Mouse (Mus musculus): Measurements from ENCODE around the gene Aifm3.

Gene Aifm3

GRCm38 (mm10) chr16:17489469-17490111, at the start of gene Aifm3:
Gene Aifm3 (plus strand): TSS chr16:17489611.
- DNase-seq, result peak; percentile 14 to 18

DNA sequence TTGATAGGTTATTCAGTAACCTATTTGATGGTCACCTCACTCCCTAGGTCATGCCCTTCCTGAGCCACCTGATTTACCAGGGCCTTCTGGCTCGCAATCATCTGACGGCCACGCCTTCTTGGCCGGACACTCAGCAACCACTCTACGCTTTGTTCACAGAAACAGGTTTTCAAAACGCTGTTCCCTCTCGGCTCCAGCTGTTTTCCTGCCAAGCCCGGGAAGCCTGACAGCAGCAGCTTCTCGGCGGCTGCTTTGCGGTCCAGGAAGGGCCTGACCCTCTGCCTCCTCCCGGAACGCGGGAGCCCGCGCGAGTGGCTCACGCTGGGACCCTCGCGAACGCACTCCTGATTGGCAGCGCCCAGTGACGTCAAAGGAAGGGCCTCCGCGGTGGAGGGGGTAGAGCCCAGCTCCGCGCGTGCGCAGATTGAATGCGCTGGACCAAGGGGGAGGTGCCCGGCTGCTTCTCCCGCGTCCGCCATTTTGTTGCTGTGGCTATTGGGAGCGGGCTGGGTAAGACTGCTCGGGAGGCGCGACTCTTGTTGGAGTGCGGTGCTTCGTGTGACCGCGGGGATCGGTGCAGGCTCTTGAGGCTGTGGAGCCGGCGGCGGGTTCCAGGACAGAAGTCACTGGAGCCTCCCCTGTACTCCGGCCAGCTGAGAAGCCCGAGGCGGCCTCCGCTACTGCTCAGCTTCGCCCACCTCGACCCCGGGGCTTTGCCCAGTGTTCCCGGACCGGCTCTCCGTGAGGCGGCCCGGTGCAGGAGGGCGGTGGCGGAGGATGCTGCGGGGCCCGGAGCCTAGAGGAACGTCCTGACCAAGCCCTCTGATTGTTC, 37.7 kb upstream of the Aifm3 start, which contains the start of gene Crkl:
Gene Crkl, plus strand, starts transcription at position 447 of the 832 bp plus-strand sequence.
- peak; percentile 96 for DNase-seq

DNA sequence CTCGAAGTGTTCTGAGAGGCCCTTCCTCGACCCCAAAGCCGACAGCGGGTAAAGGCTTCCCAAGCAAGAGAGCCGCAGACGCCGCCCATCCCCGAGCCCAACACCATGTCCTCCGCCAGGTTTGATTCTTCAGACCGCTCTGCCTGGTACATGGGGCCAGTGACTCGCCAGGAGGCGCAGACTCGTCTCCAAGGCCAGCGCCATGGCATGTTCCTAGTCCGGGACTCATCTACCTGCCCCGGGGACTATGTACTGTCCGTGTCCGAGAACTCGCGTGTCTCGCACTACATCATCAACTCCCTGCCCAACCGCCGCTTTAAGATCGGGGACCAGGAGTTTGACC, 37.1 kb upstream of the Aifm3 start:
- peak in 1 of 2 experiments; percentile 58 for DNase-seq

- DNase-seq, result no peak
Measured at GRCm38 (mm10) chr16:17456901-17457300, 32.5 kb upstream of the Aifm3 start.

- peak; percentile 70 to 78 for DNase-seq
Measured at GRCm38 (mm10) chr16:17460254-17460653, 29.2 kb upstream of the Aifm3 start.

- no peak for DNase-seq
Measured at GRCm38 (mm10) chr16:17461596-17461995, 27.8 kb upstream of the Aifm3 start.

GRCm38 (mm10) chr16:17463184-17463583, 26.2 kb upstream of the Aifm3 start:
- DNase-seq, result peak; percentile 4 to 25

- DNase-seq, result no peak
Measured at GRCm38 (mm10) chr16:17466875-17467663, 22.3 kb upstream of the Aifm3 start.

DNA sequence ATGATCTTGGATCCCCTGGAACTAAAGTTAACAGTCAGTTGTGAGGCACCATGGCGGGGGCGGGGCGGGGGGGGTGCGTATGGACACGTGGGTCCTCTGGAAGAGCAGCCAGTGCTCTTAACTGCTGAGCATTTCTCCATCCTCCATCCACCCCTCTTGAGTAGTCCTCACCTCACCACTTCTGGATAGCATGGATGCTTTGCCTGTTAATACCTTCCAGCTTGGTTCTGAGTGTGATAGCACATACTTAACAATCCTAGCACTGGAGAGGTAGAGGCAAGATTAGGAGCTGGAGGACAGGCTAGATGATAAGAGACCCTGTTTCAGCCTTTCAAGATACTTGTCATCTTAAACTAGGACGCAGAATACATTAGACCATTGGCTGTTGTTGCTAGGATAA, 16.9 kb upstream of the Aifm3 start:
- no peak for DNase-seq

DNA sequence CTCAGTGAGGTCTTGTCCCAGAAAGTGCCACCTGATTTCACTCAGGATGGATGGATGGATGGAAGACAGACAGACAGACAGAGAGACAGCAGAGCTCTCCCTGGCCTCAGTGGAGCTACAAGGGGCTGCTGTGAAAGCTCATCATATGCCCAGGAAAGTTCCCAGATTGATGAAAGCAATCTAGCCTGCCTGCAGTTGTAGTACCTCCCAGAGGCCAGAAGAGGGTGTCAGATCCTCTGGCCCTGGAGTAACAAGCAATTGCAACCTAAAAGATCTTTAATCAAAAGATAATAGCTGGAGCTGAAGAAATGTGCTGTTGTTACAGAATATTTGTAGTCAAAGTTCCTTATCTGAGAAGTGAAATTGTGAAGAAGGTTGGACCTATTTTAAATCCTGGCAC, 15.3 kb upstream of the Aifm3 start:
- peak; percentile 42 to 49 for DNase-seq

GRCm38 (mm10) chr16:17474761-17475160, 14.7 kb upstream of the Aifm3 start:
- no peak for DNase-seq

- no peak for DNase-seq
Measured at GRCm38 (mm10) chr16:17475326-17475725, 14.1 kb upstream of the Aifm3 start.

- no peak for DNase-seq
Measured at GRCm38 (mm10) chr16:17478331-17478943, 11.0 kb upstream of the Aifm3 start.

- no peak for DNase-seq
Measured at GRCm38 (mm10) chr16:17481465-17481864, 7.9 kb upstream of the Aifm3 start.

GRCm38 (mm10) chr16:17486505-17486904, 2.9 kb upstream of the Aifm3 start:
- no peak for DNase-seq

DNA sequence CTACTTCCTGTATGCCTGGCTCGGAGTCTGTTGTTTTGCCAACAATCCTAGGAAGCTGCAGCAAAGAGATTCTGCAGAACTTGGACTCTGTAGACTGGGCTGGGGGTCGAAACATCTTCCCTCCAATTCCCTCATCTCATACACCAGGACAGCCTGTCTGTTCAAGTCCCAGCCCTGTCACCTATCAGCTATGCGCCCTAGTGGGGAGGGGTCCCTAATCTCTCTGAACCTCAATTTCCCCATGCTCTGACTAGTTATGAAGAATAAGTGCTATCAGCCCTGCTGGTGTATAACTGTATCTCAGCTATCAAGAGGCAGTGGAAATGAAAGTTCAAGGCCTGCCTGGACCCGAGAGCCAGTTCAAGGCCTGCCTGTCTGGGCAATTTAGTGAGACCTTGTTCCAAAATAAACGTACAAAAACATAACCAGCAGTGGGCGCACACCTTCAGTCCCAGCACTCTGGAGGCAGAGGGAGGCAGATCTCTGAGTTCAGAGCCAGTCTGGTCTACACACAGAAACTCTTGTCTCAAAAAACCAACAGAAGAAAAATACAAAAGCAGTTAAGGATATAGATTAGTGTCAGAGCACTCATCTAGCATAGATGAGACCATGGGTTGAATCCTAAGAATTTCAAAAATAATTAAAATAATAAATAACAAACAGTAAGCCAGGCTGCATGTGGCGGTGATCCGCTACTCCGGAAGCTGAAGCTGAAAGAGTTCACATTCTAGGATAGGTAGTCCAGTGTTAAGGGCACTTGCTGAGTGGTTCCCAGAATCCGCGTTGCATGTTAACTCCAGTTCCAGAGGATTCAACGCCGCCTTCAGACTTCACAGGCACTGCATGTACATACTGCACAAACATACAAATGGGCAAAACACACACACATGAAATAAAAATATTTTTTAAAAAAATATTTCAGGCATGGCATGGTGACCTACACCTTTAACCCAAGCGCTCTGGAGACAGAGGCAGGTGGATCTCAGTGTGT, 638 bp upstream of the Aifm3 start:
- DNase-seq, result peak; percentile 17 to 40

GRCm38 (mm10) chr16:17491154-17491553, 1.7 kb downstream of the Aifm3 start:
- no peak for DNase-seq

- DNase-seq, result no peak
Measured at GRCm38 (mm10) chr16:17491896-17492561, 2.6 kb downstream of the Aifm3 start.

DNA sequence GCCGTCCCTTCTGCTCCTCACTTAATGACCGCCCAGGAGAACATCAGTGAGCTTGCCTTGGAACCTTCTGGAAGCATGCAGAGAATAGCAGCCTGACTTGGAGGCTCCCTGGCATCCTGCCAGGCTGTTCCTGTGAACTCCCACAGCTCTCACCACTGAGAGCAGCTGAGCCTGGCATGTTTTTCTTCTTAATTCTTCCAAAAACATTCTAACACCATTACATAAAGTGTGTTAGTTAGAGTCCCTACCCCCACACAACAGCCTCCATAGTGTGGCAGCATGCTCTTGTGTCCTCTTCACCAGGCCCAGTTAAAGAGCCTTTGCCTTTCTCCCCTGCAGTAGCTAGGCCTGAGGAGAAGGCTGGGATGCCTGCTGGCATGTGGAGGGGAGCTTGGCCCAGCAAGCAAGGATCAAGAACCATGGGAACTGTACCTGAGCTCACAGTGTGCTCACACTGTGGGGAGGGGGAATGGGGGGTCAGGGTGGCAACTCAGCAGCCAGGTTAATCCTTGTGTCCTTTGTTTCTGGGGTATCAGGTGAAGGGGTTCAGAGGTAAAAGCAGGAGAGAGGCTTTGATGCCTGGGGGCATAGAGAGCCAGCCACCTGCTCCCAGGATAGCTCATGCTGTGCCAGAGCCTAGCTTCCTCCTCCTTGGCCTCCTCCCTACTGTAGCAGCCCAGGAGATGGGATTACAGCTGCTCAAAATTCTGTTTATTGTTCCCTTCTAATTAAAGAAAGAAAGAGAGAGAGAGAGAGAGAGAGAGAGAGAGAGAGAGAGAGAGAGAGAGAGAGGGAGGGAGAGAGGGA, 7.3 kb downstream of the Aifm3 start:
- no peak for DNase-seq

- no peak for DNase-seq
Measured at GRCm38 (mm10) chr16:17499249-17499883, 10.0 kb downstream of the Aifm3 start.
